Mouse (Mus musculus) stomach, embryonic 16.5 days (tissue): ENCODE results near the gene Mbnl2. TPM values are rescaled to one million over a fixed set of nuclear protein-coding genes. Genes with fewer than 3 reads are reported as not detected.

ENCODE experiments used
- ATAC-seq: fragments of 200-750 bp; cut with Nextera tagmentation; 2 replicates; pipeline ENCODE4 v1.8.0; 2017; ENCODE audit warnings: moderate number of reproducible peaks, moderate TSS enrichment; ENCODE audit not compliant: insufficient read depth, low FRiP score
- H3K27ac ChIP-seq: fragments of 300-500 bp; sonication (generic); 2 replicates; pipeline ENCODE4 v1.5.1; 2014; ENCODE audit warnings: low read length
- H3K27me3 ChIP-seq: fragments of 300-500 bp; sonication (generic); 2 replicates; pipeline ENCODE4 v1.6.1; 2014; ENCODE audit warnings: low read length, control low read depth, mixed read lengths; ENCODE audit not compliant: control insufficient read depth, insufficient read depth
- H3K36me3 ChIP-seq: fragments of 300-500 bp; sonication (generic); 2 replicates; pipeline ENCODE4 v1.6.1; 2014; ENCODE audit warnings: low read length; ENCODE audit not compliant: control insufficient read depth, insufficient read depth
- H3K4me1 ChIP-seq: fragments of 300-500 bp; sonication (generic); 2 replicates; pipeline ENCODE4 v1.6.1; 2014; ENCODE audit warnings: low read length, control low read depth, mixed read lengths; ENCODE audit not compliant: control insufficient read depth, insufficient read depth
- H3K4me2 ChIP-seq: fragments of 300-500 bp; sonication (generic); 2 replicates; pipeline ENCODE4 v1.6.1; 2014; ENCODE audit warnings: low read depth, low read length, mixed read lengths
- H3K4me3 ChIP-seq: fragments of 300-500 bp; sonication (generic); replicated peaks from 2 replicates; pipeline ENCODE4 v1.5.1; 2014; ENCODE audit warnings: mild to moderate bottlenecking, low read length
- H3K9ac ChIP-seq: fragments of 300-500 bp; sonication (generic); 2 replicates; pipeline ENCODE4 v1.6.1; 2014; ENCODE audit warnings: low read length
- H3K9me3 ChIP-seq: fragments of 300-500 bp; sonication (generic); replicated peaks from 2 replicates; pipeline ENCODE4 v1.6.1; 2016; ENCODE audit warnings: low read length, control low read depth; ENCODE audit not compliant: control insufficient read depth
- WGBS: fragments of 180-500 bp; shearing (Covaris S2); extraction: QIAGEN DNeasy Blood & Tissue Kit; methylation state at CpG from one replicate; pipeline ENCODE4 v1.1.7; 2014; 5-methylcytosine and 5-hydroxymethylcytosine counted together
- polyA plus RNA-seq: library from polyadenylated mRNA; unstranded; fragments of >200 nt; fragmentation: Nextera tagmentation; extraction: Ambion mirVana; gene quantifications from 2 replicates; pipeline ENCODE4 v1.2.1, GENCODE M21; 2015

The Mbnl2 gene
- polyA plus RNA-seq, 1 experiment from 2014 or later, result 131 TPM

- H3K27me3 ChIP-seq, result no peaks in the 10 kb centered on the region
- no peak overlapping the region for H3K27ac ChIP-seq
- H3K36me3 ChIP-seq, result no peaks in the 10 kb centered on the region
- H3K4me1 ChIP-seq, result no peaks in the 10 kb centered on the region
- no peak overlapping the region for H3K4me3 ChIP-seq
- no peak overlapping the region for H3K9ac ChIP-seq
- 78% methylated on average over 13 of the region's 13 CpGs for WGBS
- no peak for ATAC-seq
- H3K9me3 ChIP-seq, result 0 out of 2 replicates have a peak, but pooled peaks cover 3% of the 10 kb centered on the region
- H3K4me2 ChIP-seq, result no peak overlapping the region
These were observed 166.4 kb downstream of the Mbnl2 start for GRCm38 (mm10) chr14:120441836-120442235.

- Histone ChIP-seq H3K36me3 (no peaks in the 10 kb centered on the region), H3K9ac (no peak overlapping the region), H3K27ac (no peak overlapping the region), H3K4me3 (no peak overlapping the region), H3K9me3 (no peaks in the 10 kb centered on the region), H3K4me2 (no peak overlapping the region), H3K27me3 (no peaks in the 10 kb centered on the region), H3K4me1 (no peaks in the 10 kb centered on the region)
- WGBS, result 88% methylated on average over 7 of the region's 7 CpGs
- ATAC-seq, result no peak
These were observed 178.8 kb downstream of the Mbnl2 start for GRCm38 (mm10) chr14:120454221-120454620.

DNA sequence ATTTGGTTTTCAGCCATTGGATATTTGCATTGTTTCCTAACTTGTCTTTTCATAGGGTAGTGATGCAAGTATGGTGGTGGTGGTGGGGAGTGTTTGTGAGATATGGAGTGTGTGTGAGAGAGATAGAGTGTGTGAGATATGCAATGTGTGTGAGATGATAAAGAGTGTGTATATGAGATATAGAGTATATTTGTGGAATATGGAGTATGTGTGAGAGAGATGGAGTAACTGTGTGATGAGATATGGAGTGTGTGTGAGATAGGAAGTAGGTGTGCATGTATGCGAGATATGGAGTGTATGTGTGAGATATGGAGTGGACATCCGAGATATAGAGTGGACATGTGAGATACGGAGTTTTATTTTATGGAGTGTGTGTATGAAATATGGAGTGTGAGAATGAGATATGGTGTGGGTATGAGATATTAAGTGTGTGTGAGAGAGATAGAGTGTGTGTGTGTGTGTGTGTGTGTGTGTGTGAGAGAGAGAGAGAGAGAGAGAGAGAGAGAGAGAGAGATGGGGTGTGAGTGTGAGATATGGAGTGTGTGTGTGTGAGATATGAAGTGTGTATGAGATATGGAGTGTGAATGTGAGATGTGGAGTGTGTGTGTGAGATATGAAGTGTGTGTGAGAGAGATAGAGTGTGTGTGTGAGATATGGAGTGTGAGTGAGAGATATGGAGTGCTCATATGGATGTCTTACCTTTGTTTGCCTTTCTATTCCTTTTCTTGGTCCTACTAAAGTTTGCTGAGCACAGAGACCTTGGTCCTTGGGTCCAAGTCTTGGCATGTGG, 188.7 kb downstream of the Mbnl2 start:
- Histone ChIP-seq H3K4me2 (no peak overlapping the region), H3K27ac (no peak overlapping the region), H3K36me3 (no peaks in the 10 kb centered on the region), H3K9ac (no peak overlapping the region), H3K4me1 (no peaks in the 10 kb centered on the region), H3K4me3 (no peak overlapping the region), H3K27me3 (no peaks in the 10 kb centered on the region), H3K9me3 (no peaks in the 10 kb centered on the region)
- ATAC-seq, result no peak
- 90% methylated on average over 3 of the region's 3 CpGs for WGBS

DNA sequence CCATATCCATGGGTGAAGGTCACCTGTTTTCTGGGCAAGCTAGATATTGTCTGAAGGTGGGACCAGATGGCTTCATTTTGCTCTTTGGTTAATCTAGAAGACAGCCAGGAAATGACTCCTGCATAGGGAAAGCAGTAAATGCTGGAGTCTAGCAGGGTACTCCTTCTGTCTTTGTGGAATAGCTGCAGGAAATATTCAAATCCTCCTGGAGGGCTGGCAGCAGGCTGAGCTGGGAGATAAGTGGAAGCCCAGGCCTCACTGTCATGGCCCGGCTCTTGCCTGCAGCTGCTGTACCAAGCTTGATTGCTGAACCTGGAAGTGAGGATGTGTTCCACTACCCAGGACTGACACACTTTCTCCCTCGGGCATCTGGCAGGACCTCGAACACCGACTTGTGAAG, 191.3 kb downstream of the Mbnl2 start:
- H3K27me3 ChIP-seq, result no peaks in the 10 kb centered on the region
- ATAC-seq, result no peak
- H3K27ac ChIP-seq, result no peak overlapping the region
- H3K4me2 ChIP-seq, result no peak overlapping the region
- 73% methylated on average over 4 of the region's 4 CpGs for WGBS
- no peak overlapping the region for H3K4me3 ChIP-seq
- H3K36me3 ChIP-seq, result no peaks in the 10 kb centered on the region
- no peaks in the 10 kb centered on the region for H3K9me3 ChIP-seq
- no peak overlapping the region for H3K9ac ChIP-seq
- no peaks in the 10 kb centered on the region for H3K4me1 ChIP-seq

GRCm38 (mm10) chr14:120469126-120469790, 193.8 kb downstream of the Mbnl2 start:
- Histone ChIP-seq H3K27me3 (no peaks in the 10 kb centered on the region), H3K9me3 (no peaks in the 10 kb centered on the region), H3K27ac (no peak overlapping the region), H3K4me2 (no peak overlapping the region), H3K4me1 (no peaks in the 10 kb centered on the region), H3K9ac (no peak overlapping the region), H3K36me3 (no peaks in the 10 kb centered on the region), H3K4me3 (no peak overlapping the region)
- WGBS, result 78% methylated on average over 14 of the region's 14 CpGs
- ATAC-seq, result no peak

DNA sequence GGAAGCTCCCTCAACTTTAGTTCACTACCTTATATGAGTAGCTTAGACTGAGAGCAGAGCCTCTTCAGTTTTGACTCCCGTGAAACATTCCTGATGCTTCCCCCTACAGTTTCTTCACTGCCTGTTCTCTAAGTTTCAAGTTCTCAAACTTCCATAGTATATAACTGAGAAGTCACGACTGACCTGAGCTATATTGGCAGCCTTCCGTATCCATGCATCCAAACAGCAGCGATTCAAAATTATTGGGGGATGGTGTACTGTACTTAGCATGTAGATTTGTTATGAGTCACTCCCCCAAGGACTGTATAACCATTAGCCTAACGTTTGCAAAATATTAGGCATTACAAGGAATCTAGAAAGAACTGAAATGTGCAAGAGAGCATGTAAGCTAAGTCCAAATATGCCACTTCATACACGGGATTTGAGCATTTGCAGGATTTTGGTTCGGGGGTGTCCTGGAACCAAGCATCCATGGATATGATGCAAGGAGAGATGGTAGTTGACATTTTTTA, 200.8 kb downstream of the Mbnl2 start:
- Histone ChIP-seq H3K9me3 (no peaks in the 10 kb centered on the region), H3K27me3 (no peaks in the 10 kb centered on the region), H3K9ac (0 out of 2 replicates have a peak overlapping the region, but pooled peaks have one; percentile 19), H3K27ac (no peak overlapping the region), H3K4me1 (0 out of 2 replicates have a peak, but pooled peaks cover 5% of the 10 kb centered on the region), H3K4me3 (no peak overlapping the region), H3K4me2 (peak overlapping the region; percentile 58), H3K36me3 (peaks cover 3% of the 10 kb centered on the region; the same call in 1 of the 2 replicates)
- ATAC-seq, result no peak
- 65% methylated on average over 7 of the region's 7 CpGs for WGBS

GRCm38 (mm10) chr14:120477288-120477981, 202.0 kb downstream of the Mbnl2 start:
- ATAC-seq, result peak; percentile 94
- Histone ChIP-seq H3K27me3 (no peaks in the 10 kb centered on the region), H3K4me1 (0 out of 2 replicates have a peak, but pooled peaks cover 5% of the 10 kb centered on the region), H3K36me3 (peaks cover 3% of the 10 kb centered on the region; the same call in 1 of the 2 replicates), H3K9me3 (no peaks in the 10 kb centered on the region), H3K27ac (peak overlapping the region; percentile 97), H3K4me2 (peak overlapping the region; percentile 58), H3K9ac (peak overlapping the region; percentile 83), H3K4me3 (peak overlapping the region; percentile 71)
- WGBS, result under 1% methylated on average over 46 of the region's 46 CpGs

DNA sequence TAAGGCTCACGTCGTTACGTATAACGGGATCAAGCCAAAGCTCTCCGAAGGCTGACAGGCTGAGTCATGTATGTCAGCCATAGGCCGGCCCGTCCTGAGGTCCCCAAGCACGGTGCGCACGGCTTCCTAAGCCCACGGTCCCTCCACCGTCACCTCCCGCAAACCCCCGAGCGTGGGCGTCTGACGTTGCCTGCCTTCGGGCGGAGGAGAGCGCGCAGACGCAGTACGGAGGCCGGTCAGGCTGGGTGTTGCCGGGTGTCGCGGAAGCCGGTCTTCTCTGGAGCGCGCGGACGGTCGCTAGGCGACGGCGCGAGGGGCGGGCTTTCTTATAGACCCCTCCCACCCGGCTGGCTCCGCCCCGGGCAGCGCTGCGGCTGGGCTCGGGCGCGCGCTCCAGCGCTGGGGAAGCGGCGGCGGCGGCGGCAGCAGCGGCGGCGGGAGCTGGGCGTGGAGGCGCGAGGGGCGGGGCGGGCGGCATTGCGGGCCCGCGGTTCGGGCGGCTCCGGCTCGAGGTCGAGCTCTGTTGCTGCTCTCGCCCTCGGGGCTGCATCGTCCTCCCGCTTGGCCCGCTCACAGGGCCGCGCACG, 202.6 kb downstream of the Mbnl2 start, which contains the start of gene Rap2a:
Gene Rap2a (plus strand): TSS at position 463 of the 587 bp plus-strand sequence.
- Histone ChIP-seq H3K27ac (peak within 1 kb of the TSS; percentile 97), H3K9me3 (no peaks in the 10 kb centered on the region), H3K4me2 (peak within 1 kb of the TSS; percentile 76), H3K4me3 (peak within 1 kb of the TSS; percentile 71), H3K9ac (peak within 1 kb of the TSS; percentile 92), H3K27me3 (no peaks in the 10 kb centered on the region), H3K4me1 (0 out of 2 replicates have a peak, but pooled peaks cover 5% of the 10 kb centered on the region), H3K36me3 (peaks cover 3% of the 10 kb centered on the region; the same call in 1 of the 2 replicates)
- peak; percentile 91 for ATAC-seq
- under 1% methylated on average over 70 of the region's 78 CpGs for WGBS
